Comparison of ENCODE assay signal across 8 mouse cellular contexts in the genomic region with DNA sequence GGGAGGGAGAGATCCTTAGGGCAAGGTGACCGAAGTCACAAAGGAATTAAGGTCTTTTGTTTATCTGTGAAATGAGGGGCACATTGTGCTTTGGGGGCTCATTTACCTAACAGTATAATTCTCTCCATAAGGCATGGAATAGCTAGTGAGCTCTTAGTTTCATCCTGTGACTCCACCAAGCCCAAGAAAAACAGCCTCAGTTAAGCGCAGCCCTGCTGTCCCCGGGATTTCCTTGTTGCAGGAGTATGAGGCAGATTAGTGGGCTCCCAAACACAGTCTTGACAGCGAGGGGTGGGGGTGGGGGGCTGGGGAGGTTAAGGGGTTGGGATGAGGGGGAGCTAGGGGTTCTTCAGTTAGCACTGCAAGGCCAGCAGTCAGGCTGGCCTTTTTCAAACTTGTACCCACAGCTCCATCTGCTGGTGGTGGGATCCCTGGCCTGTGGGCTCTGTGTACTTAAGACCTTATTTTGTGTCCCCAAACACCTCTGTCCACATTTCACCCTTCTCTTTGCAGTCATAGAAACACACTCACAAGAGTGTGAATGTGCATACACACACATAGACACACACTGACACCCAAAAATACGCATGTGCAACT.
DNase-seq lines count a peak whose midpoint lies in the region; ATAC-seq and TF ChIP-seq lines count a peak whose summit lies in the region.

No protein-coding gene starts in this region.

- no peak overlapping the region for H3K4me2 ChIP-seq in forebrain, embryonic 11.5 days (ENCODE audit: low read depth, low read length, severe bottlenecking)
- H3K4me2 ChIP-seq in lung, postnatal 0 days (replicated peaks; ENCODE audit: low read depth, low read length), result no peak overlapping the region

- WGBS in forebrain, embryonic 11.5 days, result 11% methylated on average over 5 of the region's 5 CpGs
- 18% methylated on average over 5 of the region's 5 CpGs for WGBS in lung, postnatal 0 days

- H3K9me3 ChIP-seq in forebrain, embryonic 11.5 days (ENCODE audit: control insufficient read depth, low read length), result no peaks in the 10 kb centered on the region
- no peaks in the 10 kb centered on the region for H3K9me3 ChIP-seq in lung, postnatal 0 days (ENCODE audit: low read length)

- peak; percentile 75 for TF ChIP-seq CTCF in lung, postnatal 0 days (IDR thresholded peaks at IDR 0.05)

- H3K27me3 ChIP-seq in forebrain, embryonic 11.5 days (ENCODE audit: control insufficient read depth, insufficient read depth, low read length), result no peaks in the 10 kb centered on the region
- H3K27me3 ChIP-seq in lung, postnatal 0 days (replicated peaks; ENCODE audit: insufficient read depth, low read length), result no peaks in the 10 kb centered on the region

- no peaks in the 10 kb centered on the region for H3K4me1 ChIP-seq in forebrain, embryonic 11.5 days (replicated peaks; ENCODE audit: control insufficient read depth, insufficient read depth, low read length)
- no peaks in the 10 kb centered on the region for H3K4me1 ChIP-seq in lung, postnatal 0 days (ENCODE audit: insufficient read depth, low read depth, low read length)

- H3K27ac ChIP-seq in forebrain, embryonic 11.5 days (ENCODE audit: low read depth, low read length), result no peak overlapping the region
- H3K27ac ChIP-seq in lung, postnatal 0 days (ENCODE audit: low read length), result no peak overlapping the region

- H3K9ac ChIP-seq in forebrain, embryonic 11.5 days (ENCODE audit: low read length), result no peak overlapping the region
- no peak overlapping the region for H3K9ac ChIP-seq in lung, postnatal 0 days (replicated peaks; ENCODE audit: low read depth)

- peak; percentile 76 for ATAC-seq in forebrain, embryonic 11.5 days (replicated peaks; ENCODE audit: low FRiP score)
- 0 out of 2 replicates have a peak, but pooled peaks have one; percentile 25 for ATAC-seq in lung, postnatal 0 days
- ATAC-seq in megakaryocyte progenitor cell, adult 5-6 weeks (replicated peaks; ENCODE audit: poor library complexity), result no peak

- DNase-seq in Muller cell, postnatal 12 days (ENCODE audit: inconsistent ontology term), result peak; percentile 64
- peak; percentile 3 for DNase-seq in c-Kit-positive CD71-negative TER-119-negative erythroid progenitor cells, embryonic 14.5 days (ENCODE audit: low read depth)
- peak; percentile 84 for DNase-seq in forebrain, embryonic 11.5 days (ENCODE audit: low spot score)
- peak; percentile 79 for DNase-seq in heart, postnatal 4 days
- DNase-seq in layer of hippocampus, adult 11-12 months (ENCODE audit: low spot score), result peak; percentile 76
- DNase-seq in lung, postnatal 0 days (ENCODE audit: low spot score), result peak; percentile 59
- peak; percentile 67 for DNase-seq in right cerebral cortex, adult 18-20 months

- no peaks in the 10 kb centered on the region for H3K36me3 ChIP-seq in forebrain, embryonic 11.5 days (ENCODE audit: control insufficient read depth, insufficient read depth, low read length)
- no peaks in the 10 kb centered on the region for H3K36me3 ChIP-seq in lung, postnatal 0 days (ENCODE audit: insufficient read depth, low read length)

- TF ChIP-seq EP300 in lung, postnatal 0 days (IDR thresholded peaks at IDR 0.05), result no peak

- no peak overlapping the region for H3K4me3 ChIP-seq in forebrain, embryonic 11.5 days (ENCODE audit: low read depth, low read length)
- H3K4me3 ChIP-seq in lung, postnatal 0 days (ENCODE audit: low read depth, low read length), result no peak overlapping the region

Comparison
In these comparisons a context has a peak if more than half of its experiments do, and no peak if none do; other contexts are left out.
1. DNase-seq: peak in every context shown above with its lines; median percentile 84 in forebrain, embryonic 11.5 days; 79 in heart, postnatal 4 days; 76 in layer of hippocampus, adult 11-12 months; 67 in right cerebral cortex, adult 18-20 months; 64 in Muller cell, postnatal 12 days; 59 in lung, postnatal 0 days; 3 in c-Kit-positive CD71-negative TER-119-negative erythroid progenitor cells, embryonic 14.5 days.